Mouse (Mus musculus): ENCODE data around the gene Kcnip1.

The Kcnip1 gene

DNA sequence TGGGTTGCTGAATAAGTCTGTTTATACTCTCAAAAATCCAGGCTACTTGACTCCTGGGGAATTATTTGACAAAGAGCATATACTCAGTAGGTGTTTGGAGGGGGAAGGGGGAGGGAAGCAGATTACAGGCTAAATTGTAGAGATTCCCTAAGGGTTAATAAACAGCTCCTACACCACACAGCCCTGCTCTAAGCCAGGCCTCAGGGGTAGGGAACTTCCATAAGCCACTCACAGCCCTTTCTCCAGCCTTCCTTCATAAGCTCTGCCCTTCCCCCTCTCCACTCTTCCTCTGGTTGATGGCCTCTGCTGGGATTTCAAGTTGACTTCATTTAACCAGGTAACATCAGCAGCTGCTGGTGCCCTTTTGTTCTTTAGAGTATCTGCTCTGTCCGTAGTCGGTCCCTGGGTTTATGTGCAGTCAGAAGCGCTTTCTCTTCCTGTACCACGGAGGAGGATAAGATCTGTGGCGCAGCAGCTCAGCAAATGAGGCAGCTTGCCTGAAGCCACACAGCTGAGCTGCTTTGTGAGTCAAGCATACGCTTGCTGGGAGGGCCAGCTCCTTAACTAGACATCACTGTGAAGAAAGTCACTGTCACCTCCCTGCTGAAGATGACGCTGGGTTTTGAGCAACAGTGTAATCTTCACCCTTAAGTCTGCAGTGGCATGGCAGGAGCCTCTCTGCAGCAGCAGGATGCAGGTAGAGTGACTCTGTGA is 54.2 kb downstream of the Kcnip1 start:
- DNase-seq (ENCODE audit: low read depth) = peak; percentile 94

DNA sequence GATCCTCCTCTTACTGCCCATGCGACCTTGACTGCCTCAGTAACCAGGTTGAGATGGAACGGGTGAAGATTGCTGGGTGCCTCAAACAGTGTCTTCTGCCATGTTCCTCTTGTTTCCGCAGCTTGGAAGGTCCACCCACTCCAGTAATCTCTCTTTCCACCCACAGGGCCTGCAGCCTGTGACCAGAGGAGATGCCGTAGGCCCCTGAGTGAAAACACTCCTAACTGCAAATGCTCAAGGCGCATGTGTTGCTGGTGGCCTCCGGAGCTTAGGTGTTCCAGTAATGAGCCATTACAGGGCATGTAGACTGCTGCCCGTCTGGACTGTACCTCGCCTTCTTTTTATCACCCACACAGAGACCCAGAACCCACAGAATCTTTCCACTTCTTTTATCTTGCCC is 55.3 kb downstream of the Kcnip1 start:
- DNase-seq (ENCODE audit: low read depth) = peak; percentile 57

DNA sequence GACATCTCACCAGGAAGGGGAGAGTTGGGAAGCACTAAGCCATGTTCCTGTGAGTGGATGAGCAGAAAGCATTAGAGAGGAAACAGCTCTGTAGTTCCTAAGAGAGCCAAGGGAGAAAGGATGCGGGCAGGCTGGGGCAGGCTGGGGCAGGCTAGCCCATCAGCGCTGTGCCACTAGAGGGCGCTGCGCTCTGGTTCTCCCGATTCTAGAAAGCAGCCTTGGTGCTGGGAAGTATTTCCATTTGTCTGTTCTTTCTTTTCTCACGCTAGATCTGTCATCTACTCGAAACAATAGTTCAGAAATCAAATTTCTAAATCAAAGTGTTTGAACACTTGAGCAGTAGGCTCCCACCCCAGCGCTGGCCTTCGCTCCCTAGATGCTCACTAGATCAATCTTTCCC is 58.7 kb downstream of the Kcnip1 start:
- DNase-seq (ENCODE audit: low read depth) = peak; percentile 79

GRCm38 (mm10) chr11:33932386-33933111 is 60.4 kb downstream of the Kcnip1 start:
- peak; percentile 86 for DNase-seq (ENCODE audit: low read depth)

DNA sequence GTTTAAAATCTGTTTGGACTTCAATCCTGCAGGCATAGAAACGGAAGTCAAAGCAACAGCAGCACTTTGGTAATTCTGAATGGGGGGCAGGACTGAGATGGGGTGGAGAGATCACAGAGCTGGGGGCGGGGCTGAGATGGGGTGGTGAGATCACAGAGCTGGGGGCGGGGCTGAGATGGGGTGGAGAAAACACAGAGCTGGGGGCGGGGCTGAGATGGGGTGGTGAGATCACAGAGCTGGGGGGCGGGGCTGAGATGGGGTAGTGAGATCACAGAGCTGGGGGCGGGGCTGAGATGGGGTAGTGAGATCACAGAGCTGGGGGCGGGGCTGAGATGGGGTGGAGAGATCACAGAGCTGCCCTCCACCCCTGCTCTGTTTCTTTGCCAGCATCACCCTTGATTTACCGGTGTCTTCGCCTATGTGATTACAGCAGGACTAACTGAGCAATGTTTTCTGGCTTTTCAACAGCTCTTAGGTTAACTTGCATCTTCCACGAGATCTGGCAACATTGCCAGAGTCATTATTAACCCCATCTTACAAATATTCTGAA is 61.0 kb downstream of the Kcnip1 start:
- peak; percentile 94 for DNase-seq (ENCODE audit: low read depth)

GRCm38 (mm10) chr11:33929412-33929811 is 63.5 kb downstream of the Kcnip1 start:
- DNase-seq (ENCODE audit: low read depth) = no peak

DNA sequence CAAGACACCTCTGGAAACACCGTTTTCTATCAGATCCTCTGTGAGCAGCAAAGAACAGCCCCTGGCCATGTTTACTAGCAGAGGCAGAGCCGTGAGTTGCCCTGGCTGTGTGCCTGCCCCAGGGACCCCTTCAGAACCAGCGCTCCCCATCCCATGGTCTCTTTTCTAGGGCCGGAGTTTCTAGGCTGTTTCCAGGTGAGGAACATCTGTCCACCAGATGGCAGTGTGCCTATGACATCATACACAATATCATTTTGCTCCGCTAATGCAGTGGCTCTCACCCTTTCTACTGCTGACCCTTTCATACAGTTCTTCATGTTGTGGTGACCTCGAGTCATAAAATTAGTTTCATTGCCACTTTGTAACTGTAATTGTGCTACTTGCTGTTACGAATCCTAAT is 64.3 kb downstream of the Kcnip1 start:
- peak; percentile 83 for DNase-seq (ENCODE audit: low read depth)

DNA sequence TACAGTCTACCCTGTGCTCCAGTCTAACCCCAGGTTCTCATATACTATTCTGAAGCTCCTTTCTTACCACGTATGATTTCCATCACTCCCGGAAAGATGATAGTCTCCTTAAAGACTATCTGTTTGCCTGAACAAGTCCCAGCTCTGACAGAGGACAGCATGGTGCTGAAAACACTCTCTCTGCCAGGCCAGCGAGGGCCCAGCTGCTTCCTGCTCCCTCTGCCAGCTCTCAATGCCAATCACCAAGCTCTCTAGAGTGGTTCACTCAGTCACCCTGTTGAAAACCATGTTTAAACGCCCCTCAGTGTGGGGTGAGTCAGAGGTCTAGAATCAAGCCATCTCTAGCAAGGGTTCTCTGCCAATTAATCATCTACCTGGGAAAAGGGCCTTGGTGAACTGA is 65.1 kb downstream of the Kcnip1 start:
- DNase-seq (ENCODE audit: low read depth) = no peak

- DNase-seq (ENCODE audit: low read depth) = no peak
These were observed 65.6 kb downstream of the Kcnip1 start for GRCm38 (mm10) chr11:33927321-33927720.

DNA sequence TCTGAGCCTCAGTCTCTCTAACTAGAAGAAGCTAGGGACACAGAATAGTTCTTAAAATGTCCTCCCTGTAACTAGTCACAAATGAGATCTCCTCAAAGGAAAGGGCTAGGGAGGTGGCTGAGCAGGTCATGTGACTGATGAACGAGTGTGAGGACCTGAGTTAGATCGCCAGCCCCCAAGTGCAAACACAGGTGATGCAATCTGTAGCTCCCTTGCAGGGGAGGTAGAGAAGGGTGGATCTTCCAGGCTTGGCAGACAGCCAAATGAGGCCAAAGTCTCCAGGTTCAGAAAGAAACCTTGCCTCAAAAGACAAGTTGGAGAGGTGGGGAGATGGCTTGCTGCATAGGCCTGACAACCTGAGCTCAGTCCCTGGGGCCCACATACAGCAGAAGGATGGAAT is 66.4 kb downstream of the Kcnip1 start:
- no peak for DNase-seq (ENCODE audit: low read depth)

GRCm38 (mm10) chr11:33925778-33926177 is 67.2 kb downstream of the Kcnip1 start:
- no peak for DNase-seq (ENCODE audit: low read depth)

GRCm38 (mm10) chr11:33923031-33923430 is 69.9 kb downstream of the Kcnip1 start:
- DNase-seq (ENCODE audit: low read depth) = no peak

- DNase-seq (ENCODE audit: low read depth) = no peak
These were observed 71.5 kb downstream of the Kcnip1 start for GRCm38 (mm10) chr11:33921451-33921850.

DNA sequence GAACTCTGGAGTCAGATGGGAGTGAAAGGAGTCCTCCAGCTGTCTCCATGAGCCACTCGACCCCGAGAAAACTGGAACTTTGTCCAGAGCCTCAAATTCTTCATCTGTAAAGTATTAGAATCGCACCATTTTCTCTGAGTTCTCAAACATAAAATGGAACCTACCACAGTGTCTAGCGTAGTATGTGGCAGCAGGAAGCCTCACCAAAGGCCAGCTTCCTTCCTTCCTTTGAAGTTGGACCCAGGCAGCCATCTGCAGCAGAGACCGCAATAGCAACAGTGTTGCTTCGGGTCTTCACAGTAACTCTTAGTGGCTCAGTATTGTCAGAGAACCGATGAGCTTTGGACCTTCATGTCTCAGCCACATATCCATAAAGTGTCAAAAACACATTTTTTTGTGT is 73.1 kb downstream of the Kcnip1 start:
- no peak for DNase-seq (ENCODE audit: low read depth)

DNA sequence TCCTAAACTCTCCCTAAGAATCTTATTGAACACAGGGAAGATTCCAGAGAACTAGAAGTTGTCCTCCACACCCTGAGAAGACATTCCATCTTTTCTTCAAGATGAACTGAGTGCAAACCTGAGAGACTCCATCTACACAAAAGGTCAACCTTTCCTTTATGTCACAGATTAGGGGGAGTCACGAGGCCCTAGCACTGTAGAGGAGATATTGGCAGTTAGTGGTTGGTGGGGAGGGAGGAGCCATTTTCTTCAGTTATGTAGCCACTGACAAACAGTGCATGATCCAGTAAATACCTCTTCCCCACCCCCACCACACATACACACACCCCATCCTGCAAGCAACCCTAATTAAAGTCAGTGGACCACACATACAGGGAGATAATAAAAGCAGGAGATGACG is 74.5 kb downstream of the Kcnip1 start:
- DNase-seq (ENCODE audit: low read depth) = no peak

- DNase-seq (ENCODE audit: low read depth) = peak; percentile 73
These were observed 75.4 kb downstream of the Kcnip1 start for GRCm38 (mm10) chr11:33917574-33917973.

DNA sequence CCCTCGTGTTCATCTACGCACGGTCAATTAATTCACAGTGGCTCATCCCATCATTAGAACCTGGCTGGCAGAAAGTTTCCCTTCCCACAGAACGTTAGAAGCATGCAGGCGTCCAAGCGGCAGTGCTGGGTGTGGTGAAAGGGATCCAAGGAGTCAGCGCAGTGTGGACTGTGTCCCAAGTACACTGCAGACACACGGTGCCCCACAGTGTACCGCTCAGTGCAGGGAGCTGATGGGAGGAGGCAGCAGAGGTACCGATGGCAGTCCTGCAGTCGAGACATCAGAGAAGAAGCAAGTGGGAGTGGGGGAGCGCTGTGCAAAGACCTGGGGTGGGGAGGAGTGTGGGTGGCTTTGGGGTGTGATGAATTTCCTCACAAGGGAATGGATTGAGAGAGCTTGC is 78.7 kb downstream of the Kcnip1 start:
- DNase-seq (ENCODE audit: low read depth) = no peak

GRCm38 (mm10) chr11:33913061-33913460 is 79.9 kb downstream of the Kcnip1 start:
- DNase-seq (ENCODE audit: low read depth) = no peak

DNA sequence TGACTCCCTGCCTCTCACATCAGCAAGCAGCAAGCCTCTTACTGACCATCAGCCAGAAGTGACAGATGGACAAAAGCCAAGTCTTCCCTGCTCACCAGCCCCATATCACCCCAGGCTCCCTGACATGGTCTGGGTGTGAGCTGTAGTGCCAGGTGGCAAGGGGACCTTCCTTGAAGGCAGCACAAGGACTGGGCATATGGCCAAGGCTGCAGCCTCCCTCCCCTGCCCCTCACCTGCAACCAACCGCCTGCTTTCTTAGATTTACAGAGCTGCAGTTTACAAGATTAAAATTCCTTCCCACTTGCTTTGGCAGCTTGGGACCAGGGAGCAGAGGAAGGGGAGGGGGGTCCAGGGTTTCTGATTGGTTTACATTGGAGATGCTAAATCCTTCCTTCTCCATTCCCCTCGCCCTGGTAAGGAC is 80.8 kb downstream of the Kcnip1 start:
- no peak for DNase-seq (ENCODE audit: low read depth)

- no peak for DNase-seq (ENCODE audit: low read depth)
These were observed 82.0 kb downstream of the Kcnip1 start for GRCm38 (mm10) chr11:33910982-33911381.

- no peak for DNase-seq (ENCODE audit: low read depth)
These were observed 84.4 kb downstream of the Kcnip1 start for GRCm38 (mm10) chr11:33908360-33909175.

GRCm38 (mm10) chr11:33903494-33903893 is 89.5 kb downstream of the Kcnip1 start:
- DNase-seq (ENCODE audit: low read depth) = no peak

Data from induced T-regulatory cell, adult 2 months (primary cell).